Mouse (Mus musculus) C2C12 (cell line): ENCODE results near the gene Tmprss3. TPM values are rescaled to one million over a fixed set of nuclear protein-coding genes. Genes with fewer than 3 reads are reported as not detected.

Experiments
- H3K27me3 ChIP-seq: one replicate; pipeline ENCODE4 v1.6.1; 2011; ENCODE audit not compliant: control insufficient read depth, insufficient read depth, insufficient read length
- H3K36me3 ChIP-seq: one replicate; pipeline ENCODE4 v1.6.1; 2011; ENCODE audit not compliant: control insufficient read depth, insufficient read depth
- H3K4me3 ChIP-seq: one replicate; pipeline ENCODE4 v1.5.1; 2011; ENCODE audit warnings: mild to moderate bottlenecking, control low read depth; ENCODE audit not compliant: poor library complexity, insufficient read depth, severe bottlenecking
- H3K79me2 ChIP-seq: one replicate; pipeline ENCODE4 v1.6.1; 2011; ENCODE audit not compliant: control insufficient read depth, insufficient read depth
- H3K79me3 ChIP-seq: one replicate; pipeline ENCODE4 v1.6.1; 2011; ENCODE audit warnings: low read depth, control low read depth
- H3ac ChIP-seq: one replicate; pipeline ENCODE3; 2011; ENCODE audit warnings: low read depth; ENCODE audit not compliant: control insufficient read depth, insufficient read length
- CEBPB ChIP-seq: IDR thresholded peaks from one replicate; pipeline ENCODE4 v1.6.1; 2011; ENCODE audit warnings: low read depth, mild to moderate bottlenecking, control low read depth, moderate library complexity
- CTCF ChIP-seq: IDR thresholded peaks from one replicate; pipeline ENCODE4 v1.5.1; 2011; ENCODE audit not compliant: control insufficient read depth, insufficient read depth, insufficient read length
- FOSL1 ChIP-seq: IDR thresholded peaks from one replicate; pipeline ENCODE4 v1.8.0; 2011; ENCODE audit warnings: mild to moderate bottlenecking, low read length; ENCODE audit not compliant: poor library complexity, insufficient read depth, severe bottlenecking
- MAX ChIP-seq: IDR thresholded peaks from one replicate; pipeline ENCODE4 v1.6.1; 2011; ENCODE audit warnings: mild to moderate bottlenecking, control low read depth
- MYOD1 ChIP-seq: IDR thresholded peaks from one replicate; pipeline ENCODE4 v1.6.1; 2011; ENCODE audit warnings: low read depth; ENCODE audit not compliant: control insufficient read depth, insufficient read length
- MYOG ChIP-seq: IDR thresholded peaks from one replicate; pipeline ENCODE4 v1.6.1; 2011; ENCODE audit not compliant: control insufficient read depth, insufficient read length; ENCODE audit errors: extremely low read depth
- USF1 ChIP-seq: IDR thresholded peaks from one replicate; pipeline ENCODE4 v1.6.1; 2011; ENCODE audit warnings: low read depth, mild to moderate bottlenecking, control low read depth, moderate library complexity
- polyA plus RNA-seq: library from polyadenylated mRNA; unstranded; fragments of >200 nt; fragmentation: generic; extraction: Trizol; gene quantifications from one replicate; pipeline ENCODE4 v1.2.1, GENCODE M21; 2012; ENCODE audit warnings: missing spikeins

Gene Tmprss3
- polyA plus RNA-seq, 1 experiment, result not detected

GRCm38 (mm10) chr17:31191825-31192224, 7.0 kb downstream of the Tmprss3 start:
- TF ChIP-seq MYOD1, result no peak
- no peak for TF ChIP-seq USF1
- no peak for TF ChIP-seq MYOG
- TF ChIP-seq CTCF, result no peak
- TF ChIP-seq CEBPB, result no peak
- no peak for TF ChIP-seq MAX
- no peak for TF ChIP-seq FOSL1
- no peaks in the 10 kb centered on the region for H3K79me2 ChIP-seq

DNA sequence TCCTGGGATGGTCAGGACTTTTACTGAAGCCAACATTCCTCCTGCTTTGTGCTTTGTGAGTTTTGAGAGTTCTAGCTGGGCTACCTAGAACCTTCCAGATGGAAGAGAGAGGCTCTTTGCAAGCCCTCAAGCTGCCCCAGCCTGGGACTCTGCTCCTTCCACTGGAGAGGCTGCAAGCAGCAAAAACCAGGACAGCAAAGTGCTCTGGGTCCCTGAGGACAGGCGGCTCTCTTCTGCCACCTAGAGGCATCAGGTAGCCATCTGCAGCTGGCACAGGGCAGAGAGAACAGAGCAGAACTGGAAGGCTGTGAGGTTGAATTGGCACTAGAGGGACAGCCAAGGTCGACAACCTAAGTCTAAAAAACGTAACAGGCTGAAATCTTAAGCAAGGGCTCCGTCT, 11.4 kb downstream of the Tmprss3 start:
- Histone ChIP-seq H3K79me2 (no peaks in the 10 kb centered on the region), H3K27me3 (peaks cover 6% of the 10 kb centered on the region), H3K4me3 (no peak overlapping the region), H3K79me3 (no peaks in the 10 kb centered on the region), H3K36me3 (no peaks in the 10 kb centered on the region), H3ac (no peak overlapping the region)
- TF ChIP-seq USF1 (no peak), CTCF (peak; percentile 29)

More at GRCm38 (mm10) chr17:31191825-31192224, 7.0 kb downstream of the Tmprss3 start:
- H3ac ChIP-seq, result no peak overlapping the region
- peaks cover 6% of the 10 kb centered on the region for H3K27me3 ChIP-seq
- no peak overlapping the region for H3K4me3 ChIP-seq
- no peaks in the 10 kb centered on the region for H3K36me3 ChIP-seq
- no peaks in the 10 kb centered on the region for H3K79me3 ChIP-seq

- Histone ChIP-seq H3K36me3 (no peaks in the 10 kb centered on the region), H3K27me3 (peaks cover 6% of the 10 kb centered on the region), H3K4me3 (no peak overlapping the region), H3K79me2 (no peaks in the 10 kb centered on the region), H3ac (no peak overlapping the region), H3K79me3 (no peaks in the 10 kb centered on the region)
- TF ChIP-seq FOSL1, result no peak
- no peak for TF ChIP-seq MAX
- no peak for TF ChIP-seq MYOG
- no peak for TF ChIP-seq MYOD1
- TF ChIP-seq USF1, result no peak
- no peak for TF ChIP-seq CEBPB
- no peak for TF ChIP-seq CTCF
These were observed 14.3 kb downstream of the Tmprss3 start for GRCm38 (mm10) chr17:31184269-31184990.

DNA sequence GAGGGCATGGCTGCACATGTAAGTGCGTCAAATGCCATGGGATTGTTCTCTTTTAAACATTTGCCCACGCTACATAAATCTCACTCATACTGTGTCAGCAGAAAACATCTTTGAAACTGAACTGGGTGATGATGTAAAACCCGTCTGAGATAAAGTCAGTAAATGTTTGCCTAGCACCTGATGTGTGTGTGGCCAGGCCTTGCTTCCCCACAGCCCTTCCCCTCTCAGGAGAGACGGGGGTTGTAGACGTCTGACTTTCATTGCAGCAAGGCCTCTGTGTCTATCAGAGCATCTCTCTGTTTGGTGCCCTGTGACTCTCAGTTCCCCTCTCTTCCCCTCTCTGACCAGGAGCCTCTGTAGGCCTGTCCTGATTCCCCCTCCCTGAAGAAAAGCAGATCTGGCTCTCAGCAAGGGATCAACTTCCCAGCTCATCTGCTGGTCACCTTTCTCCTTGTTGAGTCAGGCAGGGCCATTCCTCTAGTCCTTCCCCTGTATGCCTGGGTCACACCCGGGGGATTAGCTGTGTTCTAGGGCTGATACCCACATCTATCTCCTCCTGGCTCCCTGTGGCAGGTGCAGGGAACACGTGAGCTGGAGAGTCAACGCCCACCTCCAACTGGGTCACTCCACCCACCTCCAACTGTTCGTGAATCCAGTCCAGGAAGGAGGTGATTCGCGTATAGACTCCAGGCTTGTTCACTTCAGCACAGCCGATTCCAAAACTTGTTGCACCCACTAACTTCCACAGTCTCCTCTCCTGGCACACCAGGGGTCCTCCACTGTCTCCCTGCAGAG, 15.4 kb downstream of the Tmprss3 start:
- Histone ChIP-seq H3K4me3 (no peak overlapping the region), H3K27me3 (no peaks in the 10 kb centered on the region), H3K79me2 (no peaks in the 10 kb centered on the region), H3K79me3 (no peaks in the 10 kb centered on the region), H3K36me3 (no peaks in the 10 kb centered on the region), H3ac (no peak overlapping the region)
- TF ChIP-seq CEBPB (no peak), MYOG (no peak), MYOD1 (no peak), USF1 (no peak), MAX (no peak)

- TF ChIP-seq USF1, result peak; percentile 61
- no peak for TF ChIP-seq MAX
- Histone ChIP-seq H3K79me2 (no peaks in the 10 kb centered on the region), H3K27me3 (no peaks in the 10 kb centered on the region)
These were observed 17.3 kb downstream of the Tmprss3 start for GRCm38 (mm10) chr17:31181490-31181889.

DNA sequence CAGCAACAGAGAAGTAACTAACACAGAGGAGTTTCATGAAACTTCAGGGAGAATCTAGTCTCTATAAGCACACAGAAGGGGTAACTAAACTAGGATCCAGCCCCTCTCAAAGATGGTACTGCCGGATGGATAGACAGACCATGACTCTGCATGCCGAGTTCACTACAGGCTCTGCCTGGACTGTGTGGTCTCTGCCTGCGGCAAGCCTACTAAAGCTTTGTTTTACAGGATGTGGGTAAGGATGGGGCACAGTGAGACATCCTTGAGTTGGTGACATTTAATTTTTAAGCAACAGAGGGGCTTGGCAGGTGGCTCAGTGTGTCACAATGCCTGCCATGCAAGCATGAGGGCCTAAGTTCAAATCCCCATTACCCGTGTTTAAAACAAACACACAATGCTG, 22.5 kb downstream of the Tmprss3 start:
- Histone ChIP-seq H3K79me3 (no peaks in the 10 kb centered on the region), H3K27me3 (no peaks in the 10 kb centered on the region)
- TF ChIP-seq CEBPB (no peak), MYOG (no peak), USF1 (no peak), FOSL1 (no peak), MAX (no peak), CTCF (no peak), MYOD1 (no peak)

More at GRCm38 (mm10) chr17:31181490-31181889, 17.3 kb downstream of the Tmprss3 start:
- no peak overlapping the region for H3ac ChIP-seq
- no peaks in the 10 kb centered on the region for H3K79me3 ChIP-seq
- no peak overlapping the region for H3K4me3 ChIP-seq
- H3K36me3 ChIP-seq, result no peaks in the 10 kb centered on the region

More for the DNA sequence above, 22.5 kb downstream of the Tmprss3 start:
- H3K36me3 ChIP-seq, result no peaks in the 10 kb centered on the region
- H3ac ChIP-seq, result no peak overlapping the region
- H3K4me3 ChIP-seq, result no peak overlapping the region
- H3K79me2 ChIP-seq, result no peaks in the 10 kb centered on the region
